Mouse (Mus musculus) spleen, postnatal 4 days (tissue): ENCODE measurements around the gene Myf5.

Source experiments
- DNase-seq, 2 experiments: peaks; one replicate each; pipeline ENCODE4 v3.0.0; 2022; ENCODE audit warnings: low spot score in 2 of 2

Gene Myf5

GRCm38 (mm10) chr10:107485870-107486269 is at the start of gene Myf5:
Myf5 (minus strand) TSS chr10:107486134.
- DNase-seq, result no peak

GRCm38 (mm10) chr10:107528758-107529157 is 42.8 kb upstream of the Myf5 start:
- no peak for DNase-seq

GRCm38 (mm10) chr10:107519216-107519615 is 33.3 kb upstream of the Myf5 start:
- DNase-seq, result no peak

- DNase-seq, result no peak
These were observed 30.7 kb upstream of the Myf5 start for GRCm38 (mm10) chr10:107516641-107517040.

GRCm38 (mm10) chr10:107514735-107515134 is 28.8 kb upstream of the Myf5 start:
- DNase-seq, result no peak

- DNase-seq, result no peak
These were observed 20.5 kb upstream of the Myf5 start for GRCm38 (mm10) chr10:107506397-107506796.

GRCm38 (mm10) chr10:107503430-107503829 is 17.5 kb upstream of the Myf5 start:
- no peak for DNase-seq

- DNase-seq, result no peak
These were observed 16.3 kb upstream of the Myf5 start for GRCm38 (mm10) chr10:107502193-107502592.

- no peak for DNase-seq
These were observed 13.7 kb upstream of the Myf5 start for GRCm38 (mm10) chr10:107499656-107500055.

GRCm38 (mm10) chr10:107496402-107496801 is 10.5 kb upstream of the Myf5 start:
- no peak for DNase-seq

- DNase-seq, result no peak
These were observed 8.6 kb upstream of the Myf5 start, which contains the start of gene Myf6 for GRCm38 (mm10) chr10:107494568-107494967. Myf6 (minus strand) TSS chr10:107494737.

- DNase-seq, result no peak
These were observed 7.9 kb upstream of the Myf5 start for GRCm38 (mm10) chr10:107493580-107494474.

- DNase-seq, result no peak
These were observed 7.1 kb upstream of the Myf5 start for GRCm38 (mm10) chr10:107492867-107493579.

- DNase-seq, result no peak
These were observed 2.9 kb upstream of the Myf5 start for GRCm38 (mm10) chr10:107488654-107489315.

GRCm38 (mm10) chr10:107486770-107487169 is 836 bp upstream of the Myf5 start:
- DNase-seq, result no peak

- no peak for DNase-seq
These were observed 1.9 kb downstream of the Myf5 start for GRCm38 (mm10) chr10:107484050-107484449.

GRCm38 (mm10) chr10:107473497-107473896 is 12.4 kb downstream of the Myf5 start:
- no peak for DNase-seq

- no peak for DNase-seq
These were observed 14.2 kb downstream of the Myf5 start for GRCm38 (mm10) chr10:107471712-107472111.

GRCm38 (mm10) chr10:107467819-107468218 is 18.1 kb downstream of the Myf5 start:
- DNase-seq, result no peak

- no peak for DNase-seq
These were observed 36.2 kb downstream of the Myf5 start for GRCm38 (mm10) chr10:107449496-107450330.

GRCm38 (mm10) chr10:107442781-107443180 is 43.2 kb downstream of the Myf5 start:
- DNase-seq, result no peak
